Mouse (Mus musculus): ENCODE measurements around the gene Prl6a1. TPM values are rescaled to one million over a fixed set of nuclear protein-coding genes. Genes with fewer than 3 reads are reported as not detected.

Prl6a1 gene
- polyA plus RNA-seq (2012; rRNA removed), result not detected in 2 replicates

- WGBS, result 42% methylated on average over 7 of the region's 7 CpGs
- no peak within 1 kb of the TSS for H3K4me3 ChIP-seq (ENCODE audit: low read depth, low read length)
- no peaks in the 10 kb centered on the region for H3K36me3 ChIP-seq (ENCODE audit: control insufficient read depth, insufficient read depth, low read length)
- H3K4me1 ChIP-seq (ENCODE audit: control insufficient read depth, insufficient read depth, insufficient read length, low read length), result no peaks in the 10 kb centered on the region
- no peak within 1 kb of the TSS for H3K27ac ChIP-seq (ENCODE audit: insufficient read depth, low read depth, low read length)
- no peak for TF ChIP-seq POLR2A (IDR thresholded peaks at IDR 0.05; ENCODE audit: low read depth, low read length)
- TF ChIP-seq CTCF (IDR thresholded peaks at IDR 0.05; ENCODE audit: extremely low read depth, insufficient read length, insufficient replicate concordance, low read depth, low read length), result no peak
- H3K27me3 ChIP-seq (ENCODE audit: control insufficient read depth, insufficient read depth, low read length), result no peaks in the 10 kb centered on the region
These were observed at the start of gene Prl6a1 for GRCm38 (mm10) chr13:27312334-27313225. TSS of gene Prl6a1 (plus strand) at chr13:27312627.

- H3K4me3 ChIP-seq (ENCODE audit: low read depth, low read length), result no peak overlapping the region
- no peaks in the 10 kb centered on the region for H3K4me1 ChIP-seq (ENCODE audit: control insufficient read depth, insufficient read depth, insufficient read length, low read length)
- no peak overlapping the region for H3K27ac ChIP-seq (ENCODE audit: insufficient read depth, low read depth, low read length)
- no peaks in the 10 kb centered on the region for H3K27me3 ChIP-seq (ENCODE audit: control insufficient read depth, insufficient read depth, low read length)
- TF ChIP-seq POLR2A (IDR thresholded peaks at IDR 0.05; ENCODE audit: low read depth, low read length), result no peak
- no peak for TF ChIP-seq CTCF (IDR thresholded peaks at IDR 0.05; ENCODE audit: extremely low read depth, insufficient read length, insufficient replicate concordance, low read depth, low read length)
- no peaks in the 10 kb centered on the region for H3K36me3 ChIP-seq (ENCODE audit: control insufficient read depth, insufficient read depth, low read length)
- WGBS, result 92% methylated on average over 1 of the region's 1 CpGs
These were observed 22.6 kb downstream of the Prl6a1 start for GRCm38 (mm10) chr13:27334989-27335388.

- Histone ChIP-seq H3K4me1 (ENCODE audit: control insufficient read depth, insufficient read depth, insufficient read length, low read length) (no peaks in the 10 kb centered on the region), H3K4me3 (ENCODE audit: low read depth, low read length) (no peak overlapping the region), H3K27ac (ENCODE audit: insufficient read depth, low read depth, low read length) (no peak overlapping the region), H3K36me3 (ENCODE audit: control insufficient read depth, insufficient read depth, low read length) (no peaks in the 10 kb centered on the region), H3K27me3 (ENCODE audit: control insufficient read depth, insufficient read depth, low read length) (no peaks in the 10 kb centered on the region)
- no peak for TF ChIP-seq POLR2A (IDR thresholded peaks at IDR 0.05; ENCODE audit: low read depth, low read length)
- TF ChIP-seq CTCF (IDR thresholded peaks at IDR 0.05; ENCODE audit: extremely low read depth, insufficient read length, insufficient replicate concordance, low read depth, low read length), result no peak
- 50% methylated on average over 3 of the region's 3 CpGs for WGBS
These were observed 30.4 kb downstream of the Prl6a1 start for GRCm38 (mm10) chr13:27342733-27343275.

- Histone ChIP-seq H3K27me3 (ENCODE audit: control insufficient read depth, insufficient read depth, low read length) (no peaks in the 10 kb centered on the region), H3K4me3 (ENCODE audit: low read depth, low read length) (no peak within 1 kb of the TSS), H3K4me1 (ENCODE audit: control insufficient read depth, insufficient read depth, insufficient read length, low read length) (no peaks in the 10 kb centered on the region), H3K36me3 (ENCODE audit: control insufficient read depth, insufficient read depth, low read length) (no peaks in the 10 kb centered on the region), H3K27ac (ENCODE audit: insufficient read depth, low read depth, low read length) (no peak within 1 kb of the TSS)
- WGBS, result 69% methylated on average over 2 of the region's 2 CpGs
- no peak for TF ChIP-seq POLR2A (IDR thresholded peaks at IDR 0.05; ENCODE audit: low read depth, low read length)
- no peak for TF ChIP-seq CTCF (IDR thresholded peaks at IDR 0.05; ENCODE audit: extremely low read depth, insufficient read length, insufficient replicate concordance, low read depth, low read length)
These were observed 32.9 kb downstream of the Prl6a1 start, which contains the start of gene Prl8a2 for GRCm38 (mm10) chr13:27345373-27345772. TSS of gene Prl8a2 (plus strand) at chr13:27345673.

Other genes with a start within 250 kb of the Prl6a1 start
- not detected in 2 replicates for gene Prl3d1, start 218.4 kb upstream of the Prl6a1 start, polyA plus RNA-seq (2012; rRNA removed)
- not detected in 2 replicates for gene Prl3d2, start 190.9 kb upstream of the Prl6a1 start, polyA plus RNA-seq (2012; rRNA removed)
- not detected in 2 replicates for gene Prl3d3, start 155.8 kb upstream of the Prl6a1 start, polyA plus RNA-seq (2012; rRNA removed)
- gene Prl3c1, start 116.0 kb upstream of the Prl6a1 start, polyA plus RNA-seq (2012; rRNA removed), result not detected in 2 replicates
- gene Prl3b1, start 70.8 kb upstream of the Prl6a1 start, polyA plus RNA-seq (2012; rRNA removed), result not detected in 2 replicates
- not detected in 2 replicates for gene Prl3a1, start 53.2 kb upstream of the Prl6a1 start, polyA plus RNA-seq (2012; rRNA removed)
- not detected in 2 replicates for gene Prl8a2, start 33.0 kb downstream of the Prl6a1 start, polyA plus RNA-seq (2012; rRNA removed)
- gene Prl2b1, start 78.2 kb downstream of the Prl6a1 start, polyA plus RNA-seq (2012; rRNA removed), result not detected in 2 replicates
- not detected in 2 replicates for gene Prl8a6, start 126.1 kb downstream of the Prl6a1 start, polyA plus RNA-seq (2012; rRNA removed)
- not detected in 2 replicates for gene Prl8a8, start 200.6 kb downstream of the Prl6a1 start, polyA plus RNA-seq (2012; rRNA removed)